Mouse (Mus musculus) bone marrow, adult 2 months (tissue): ENCODE results near the gene Acad12.

Source experiments
- CTCF ChIP-seq: fragments of 200-500 bp; IDR thresholded peaks from 2 replicates; pipeline ENCODE4 v1.5.1; 2011; ENCODE audit warnings: low read length, control low read depth; ENCODE audit not compliant: control insufficient read depth, insufficient read depth
- POLR2A ChIP-seq: fragments of 200-500 bp; IDR thresholded peaks from 2 replicates; pipeline ENCODE4 v1.6.1; 2011; ENCODE audit warnings: low read depth, mild to moderate bottlenecking, control low read depth, low read length, borderline replicate concordance; ENCODE audit not compliant: control insufficient read depth

DNA sequence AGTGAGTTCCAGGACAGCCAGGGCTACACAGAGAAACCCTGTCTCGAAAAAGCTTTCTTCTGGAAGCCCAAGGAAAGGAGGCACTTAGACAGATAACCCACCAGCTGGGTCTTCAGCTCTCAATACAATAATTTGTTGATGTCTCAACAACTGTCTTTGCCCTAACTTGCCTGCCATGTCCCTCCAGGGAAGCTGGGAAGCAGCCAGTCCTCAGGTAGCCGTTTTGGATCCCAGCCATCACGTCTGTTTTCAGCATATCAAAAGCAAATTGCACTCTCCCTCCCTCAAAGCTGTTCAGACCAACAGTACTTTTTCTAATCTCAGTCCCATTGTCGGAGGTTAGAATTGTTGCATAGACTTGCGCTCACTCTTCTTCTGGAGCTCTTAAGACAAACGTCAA, 45.3 kb upstream of the Acad12 start:
- no peak for TF ChIP-seq CTCF
- no peak for TF ChIP-seq POLR2A
